Mouse (Mus musculus) thymus, adult 2 months (tissue): ENCODE measurements at regions not wholly inside any gene's neighbourhood (a gene's known extent, or its start where the extent isn't known, plus 50 kb on each side); places are given as distances from the start of the nearest gene placed in this dataset.

Experiments used
- DNase-seq: peaks from one replicate; pipeline ENCODE4 v3.0.0; 2021
- H3K27ac ChIP-seq: fragments of 200-500 bp; 2 replicates; pipeline ENCODE4 v1.5.1; 2012; ENCODE audit warnings: low read length, control low read depth; ENCODE audit not compliant: control insufficient read depth, insufficient read depth
- H3K27me3 ChIP-seq: fragments of 200-500 bp; 2 replicates; pipeline ENCODE4 v1.6.1; 2012; ENCODE audit warnings: mild to moderate bottlenecking, low read length, moderate library complexity, mixed read lengths; ENCODE audit not compliant: control insufficient read depth, insufficient read depth
- H3K36me3 ChIP-seq: fragments of 200-500 bp; 2 replicates; pipeline ENCODE4 v1.6.1; 2012; ENCODE audit warnings: mild to moderate bottlenecking, low read length, moderate library complexity; ENCODE audit not compliant: control insufficient read depth, insufficient read depth
- H3K4me1 ChIP-seq: fragments of 200-500 bp; replicated peaks from 2 replicates; pipeline ENCODE4 v1.6.1; 2012; ENCODE audit warnings: low read length; ENCODE audit not compliant: control insufficient read depth, insufficient read depth
- H3K4me3 ChIP-seq: fragments of 200-500 bp; 2 replicates; pipeline ENCODE4 v1.5.1; 2012; ENCODE audit warnings: mild to moderate bottlenecking, low read length, control low read depth, moderate library complexity; ENCODE audit not compliant: control insufficient read depth, insufficient read depth
- CTCF ChIP-seq: fragments of 200-500 bp; IDR thresholded peaks from 2 replicates; pipeline ENCODE4 v1.5.1; 2012; ENCODE audit warnings: mild to moderate bottlenecking, control low read depth, low read length, moderate library complexity, borderline replicate concordance; ENCODE audit not compliant: control insufficient read depth, poor library complexity, insufficient read depth; ENCODE audit errors: extremely low read depth
- POLR2A ChIP-seq: fragments of 200-500 bp; IDR thresholded peaks from 2 replicates; pipeline ENCODE4 v1.6.1; 2012; ENCODE audit warnings: mild to moderate bottlenecking, low read length, control low read depth, moderate library complexity; ENCODE audit not compliant: control insufficient read depth, poor library complexity, insufficient read depth; ENCODE audit errors: extremely low read depth
- WGBS: fragments of 180-500 bp; shearing (Covaris S2); methylation state at CpG from one replicate; pipeline ENCODE4 v1.1.7; 2018; 5-methylcytosine and 5-hydroxymethylcytosine counted together

GRCm38 (mm10) chr6:51283916-51284706 lies 148.4 kb upstream of the Nfe2l3 start:
- Histone ChIP-seq H3K4me3 (no peak overlapping the region), H3K36me3 (no peaks in the 10 kb centered on the region), H3K27me3 (no peaks in the 10 kb centered on the region), H3K27ac (no peak overlapping the region), H3K4me1 (peaks cover 6% of the 10 kb centered on the region; the same call in 1 of the 2 replicates)
- no peak for DNase-seq
- WGBS = 92% methylated on average over 11 of the region's 11 CpGs
- TF ChIP-seq POLR2A (no peak), CTCF (no peak)

- no peaks in the 10 kb centered on the region for H3K36me3 ChIP-seq
- WGBS = 95% methylated on average over 9 of the region's 9 CpGs
- TF ChIP-seq POLR2A (no peak), CTCF (no peak)
Measured at GRCm38 (mm10) chr6:51284881-51285280, 147.6 kb upstream of the Nfe2l3 start.

GRCm38 (mm10) chr6:51286836-51287235 lies 145.6 kb upstream of the Nfe2l3 start:
- no peak overlapping the region for H3K27ac ChIP-seq

More at GRCm38 (mm10) chr6:51284881-51285280, 147.6 kb upstream of the Nfe2l3 start:
- peaks cover 6% of the 10 kb centered on the region; the same call in 1 of the 2 replicates for H3K4me1 ChIP-seq
- H3K27me3 ChIP-seq = no peaks in the 10 kb centered on the region
- DNase-seq = no peak
- H3K4me3 ChIP-seq = no peak overlapping the region
- H3K27ac ChIP-seq = no peak overlapping the region

GRCm38 (mm10) chr6:51287383-51287782 lies 145.1 kb upstream of the Nfe2l3 start:
- peaks cover 6% of the 10 kb centered on the region; the same call in 1 of the 2 replicates for H3K4me1 ChIP-seq
- no peaks in the 10 kb centered on the region for H3K36me3 ChIP-seq
- no peak for DNase-seq
- no peaks in the 10 kb centered on the region for H3K27me3 ChIP-seq
- WGBS = 35% methylated on average over 2 of the region's 2 CpGs
- H3K27ac ChIP-seq = no peak overlapping the region
- TF ChIP-seq POLR2A = no peak
- no peak for TF ChIP-seq CTCF
- no peak overlapping the region for H3K4me3 ChIP-seq

More at GRCm38 (mm10) chr6:51286836-51287235, 145.6 kb upstream of the Nfe2l3 start:
- 92% methylated on average over 2 of the region's 2 CpGs for WGBS
- no peak overlapping the region for H3K4me3 ChIP-seq
- H3K27me3 ChIP-seq = no peaks in the 10 kb centered on the region
- TF ChIP-seq POLR2A = no peak
- no peak for TF ChIP-seq CTCF
- DNase-seq = no peak
- peaks cover 6% of the 10 kb centered on the region; the same call in 1 of the 2 replicates for H3K4me1 ChIP-seq
- H3K36me3 ChIP-seq = no peaks in the 10 kb centered on the region

- H3K4me3 ChIP-seq = no peak overlapping the region
- 35% methylated on average over 6 of the region's 6 CpGs for WGBS
- H3K4me1 ChIP-seq = peaks cover 6% of the 10 kb centered on the region; the same call in 1 of the 2 replicates
- H3K27ac ChIP-seq = no peak overlapping the region
- H3K36me3 ChIP-seq = no peaks in the 10 kb centered on the region
- DNase-seq = no peak
- TF ChIP-seq POLR2A (no peak), CTCF (no peak)
- H3K27me3 ChIP-seq = no peaks in the 10 kb centered on the region
Measured at GRCm38 (mm10) chr6:51287807-51288206, 144.7 kb upstream of the Nfe2l3 start.

- TF ChIP-seq POLR2A = no peak
- no peak for TF ChIP-seq CTCF
- 92% methylated on average over 7 of the region's 7 CpGs for WGBS
- Histone ChIP-seq H3K4me1 (peaks cover 6% of the 10 kb centered on the region; the same call in 1 of the 2 replicates), H3K36me3 (no peaks in the 10 kb centered on the region), H3K27me3 (no peaks in the 10 kb centered on the region), H3K27ac (no peak overlapping the region; the same call in 1 of the 2 replicates), H3K4me3 (no peak overlapping the region)
- DNase-seq = no peak
Measured at GRCm38 (mm10) chr6:51288306-51289066, 144.0 kb upstream of the Nfe2l3 start.
